Mouse (Mus musculus) liver, postnatal 0 days (tissue): ENCODE results near the gene Sema5a.

Experiments
- CTCF ChIP-seq: sonication (generic); IDR thresholded peaks from 2 replicates; pipeline ENCODE4 v1.5.1; 2016; ENCODE audit warnings: antibody characterized with exemption, low read depth
- EP300 ChIP-seq: IDR thresholded peaks from 2 replicates; pipeline ENCODE4 v1.6.1; 2016; ENCODE audit warnings: antibody characterized with exemption, low read depth, mild to moderate bottlenecking

DNA sequence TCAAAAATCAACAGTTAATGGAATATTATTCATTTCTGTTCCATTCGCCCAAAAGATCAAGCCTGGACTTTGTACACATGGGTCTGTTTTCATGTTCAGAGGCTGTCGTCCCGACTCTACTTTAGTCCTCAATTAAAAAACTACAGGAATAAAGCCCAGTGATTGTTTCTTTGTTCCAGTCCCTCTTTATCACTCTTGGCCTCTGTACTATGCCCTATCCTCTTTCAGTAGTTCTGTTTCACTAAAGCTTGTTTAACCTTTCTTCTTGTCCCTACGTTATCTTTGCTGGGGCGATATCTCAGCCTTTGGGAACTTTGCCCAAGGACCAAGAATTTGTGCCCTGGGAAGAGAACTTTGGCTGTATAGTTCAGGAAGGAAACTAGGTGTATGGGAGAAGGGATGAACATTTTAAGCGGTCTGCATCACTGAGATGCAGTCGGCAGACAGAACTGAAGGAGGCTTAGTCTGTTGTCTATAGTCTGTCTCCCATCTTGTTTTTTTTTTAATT, 17.7 kb upstream of the Sema5a start:
- no peak for TF ChIP-seq CTCF
- no peak for TF ChIP-seq EP300
